Mouse (Mus musculus) bone marrow macrophage, adult 2 months (primary cell): ENCODE data around the gene Fmn2.

Experiments used
- CTCF ChIP-seq: IDR thresholded peaks from 2 replicates; pipeline ENCODE4 v1.5.1; 2012; ENCODE audit warnings: low read depth, mild to moderate bottlenecking, low read length, moderate library complexity
- POLR2A ChIP-seq: IDR thresholded peaks from 2 replicates; pipeline ENCODE4 v1.6.1; 2012; ENCODE audit warnings: mild to moderate bottlenecking, low read depth, low read length, borderline replicate concordance

- TF ChIP-seq CTCF (no peak), POLR2A (no peak)
Observed at GRCm38 (mm10) chr1:174689301-174689700, 187.7 kb downstream of the Fmn2 start.
